Mouse (Mus musculus) MEL (cell line): ENCODE data around the gene Mcur1. TPM values are rescaled to one million over a fixed set of nuclear protein-coding genes. Genes with fewer than 3 reads are reported as not detected.
A peak's percentile ranks its signal among the peaks of the same experiment; 100 is the strongest.

Experiments
- DNase-seq: peaks from one replicate; pipeline ENCODE4 v3.0.0; 2011; ENCODE audit warnings: low read depth, low spot score
- H3K27ac ChIP-seq: 2 replicates; pipeline ENCODE4 v1.5.1; 2012; ENCODE audit warnings: low read depth, mild to moderate bottlenecking, control low read depth, low read length, moderate library complexity; ENCODE audit not compliant: control insufficient read depth
- H3K27me3 ChIP-seq, 2 experiments: fragments of 150-350 bp in 1 of 2; sonication (generic) in 1 of 2; 2 replicates each; pipeline ENCODE4 v1.6.1; 2012; ENCODE audit warnings: low read length in 2 of 2, mild to moderate bottlenecking in 2 of 2, improper control_type of control experiment in 1 of 2, moderate library complexity in 1 of 2; ENCODE audit not compliant: insufficient read depth in 2 of 2, control insufficient read depth in 1 of 2
- H3K36me3 ChIP-seq, 2 experiments: 2 replicates each; pipeline ENCODE4 v1.6.1; 2012 to 2014; ENCODE audit warnings: low read length in 2 of 2, improper control_type of control experiment in 1 of 2, inconsistent platforms in 1 of 2, mild to moderate bottlenecking in 1 of 2; ENCODE audit not compliant: insufficient read depth in 2 of 2, control insufficient read depth in 1 of 2
- H3K4me1 ChIP-seq, 2 experiments: fragments of 150-350 bp in 1 of 2; sonication (generic) in 1 of 2; 2 replicates each; pipeline ENCODE4 v1.6.1; 2012; ENCODE audit warnings: low read length in 2 of 2, improper control_type of control experiment in 1 of 2, mild to moderate bottlenecking in 1 of 2; ENCODE audit not compliant: insufficient read depth in 2 of 2, control insufficient read depth in 1 of 2
- H3K4me3 ChIP-seq, 2 experiments: fragments of 150-350 bp in 1 of 2; sonication (generic) in 1 of 2; 2 replicates each; pipeline ENCODE4 v1.5.1; 2012; ENCODE audit warnings: low read depth in 2 of 2, low read length in 2 of 2, mild to moderate bottlenecking in 2 of 2, moderate library complexity in 2 of 2, control low read depth in 1 of 2, improper control_type of control experiment in 1 of 2; ENCODE audit not compliant: control insufficient read depth in 1 of 2, insufficient read depth in 1 of 2
- H3K79me2 ChIP-seq: 2 replicates; pipeline ENCODE4 v1.6.1; 2012; ENCODE audit warnings: mild to moderate bottlenecking, low read length, moderate library complexity; ENCODE audit not compliant: control insufficient read depth, poor library complexity, insufficient read depth
- H3K9ac ChIP-seq: 2 replicates; pipeline ENCODE4 v1.6.1; 2012; ENCODE audit warnings: low read depth, mild to moderate bottlenecking, control low read depth, low read length, moderate library complexity; ENCODE audit not compliant: control insufficient read depth, poor library complexity, severe bottlenecking
- H3K9me3 ChIP-seq: fragments of 150-350 bp; sonication (generic); replicated peaks from 2 replicates; pipeline ENCODE4 v1.6.1; 2012; ENCODE audit warnings: mild to moderate bottlenecking, low read length, improper control_type of control experiment, moderate library complexity; ENCODE audit not compliant: insufficient read depth
- BHLHE40 ChIP-seq: IDR thresholded peaks from 2 replicates; pipeline ENCODE4 v1.6.1; 2012; ENCODE audit warnings: low read depth, mild to moderate bottlenecking, inconsistent platforms, low read length, improper control_type of control experiment, borderline replicate concordance
- CHD1 ChIP-seq: IDR thresholded peaks from 2 replicates; pipeline ENCODE4 v1.6.1; 2012; ENCODE audit warnings: low read depth, mild to moderate bottlenecking, inconsistent platforms, low read length, improper control_type of control experiment
- CTCF ChIP-seq, 3 experiments: IDR thresholded peaks in 2 of 3; conservative IDR thresholded peaks in 1 of 3; 2 replicates each; pipeline ENCODE4 v1.5.1; 2011 to 2012; ENCODE audit warnings: low read length in 3 of 3, low read depth in 2 of 3, mild to moderate bottlenecking in 2 of 3, improper control_type of control experiment in 1 of 3, inconsistent platforms in 1 of 3, mixed read lengths in 1 of 3, moderate library complexity in 1 of 3; ENCODE audit not compliant: control insufficient read depth in 1 of 3, insufficient read depth in 1 of 3, poor library complexity in 1 of 3, severe bottlenecking in 1 of 3
- E2F4 ChIP-seq: IDR thresholded peaks from 2 replicates; pipeline ENCODE4 v1.6.1; 2011; ENCODE audit warnings: low read depth, low read length, improper control_type of control experiment, borderline replicate concordance
- EP300 ChIP-seq, 2 experiments: IDR thresholded peaks; 2 replicates each; pipeline ENCODE4 v1.6.1; 2011; ENCODE audit warnings: improper control_type of control experiment in 2 of 2, low read length in 2 of 2, low read depth in 1 of 2, mild to moderate bottlenecking in 1 of 2
- GATA1 ChIP-seq: IDR thresholded peaks from 2 replicates; pipeline ENCODE4 v1.6.1; 2011; ENCODE audit warnings: low read depth, low read length, improper control_type of control experiment
- HCFC1 ChIP-seq: IDR thresholded peaks from 2 replicates; pipeline ENCODE4 v1.6.1; 2012; ENCODE audit warnings: low read depth, mild to moderate bottlenecking, inconsistent platforms, low read length, improper control_type of control experiment, moderate library complexity
- JUND ChIP-seq: IDR thresholded peaks from 2 replicates; pipeline ENCODE4 v1.6.1; 2011; ENCODE audit warnings: low read depth, mild to moderate bottlenecking, improper control_type of control experiment, low read length
- KAT2A ChIP-seq: conservative IDR thresholded peaks from 2 replicates; pipeline ENCODE4 v1.6.1; 2012; ENCODE audit warnings: low read depth, low read length, improper control_type of control experiment, inconsistent platforms
- MEF2A ChIP-seq: IDR thresholded peaks from 2 replicates; pipeline ENCODE4 v1.6.1; 2014; ENCODE audit warnings: low read depth, mild to moderate bottlenecking, inconsistent platforms, low read length, improper control_type of control experiment; ENCODE audit not compliant: poor library complexity, insufficient replicate concordance, severe bottlenecking; ENCODE audit errors: extremely low read depth
- MXI1 ChIP-seq: IDR thresholded peaks from 2 replicates; pipeline ENCODE4 v1.6.1; 2011; ENCODE audit warnings: mild to moderate bottlenecking, low read depth, low read length, improper control_type of control experiment
- NRF1 ChIP-seq: IDR thresholded peaks from 2 replicates; pipeline ENCODE4 v1.6.1; 2014; ENCODE audit warnings: low read depth, mild to moderate bottlenecking, inconsistent platforms, low read length, improper control_type of control experiment, moderate library complexity; ENCODE audit not compliant: poor library complexity, insufficient read depth, severe bottlenecking
- POLR2A ChIP-seq, 2 experiments: IDR thresholded peaks; 2 replicates each; pipeline ENCODE4 v1.6.1; 2011 to 2012; ENCODE audit warnings: low read length in 2 of 2, mild to moderate bottlenecking in 2 of 2, control low read depth in 1 of 2, improper control_type of control experiment in 1 of 2, low read depth in 1 of 2, moderate library complexity in 1 of 2; ENCODE audit not compliant: control insufficient read depth in 1 of 2, insufficient read depth in 1 of 2, poor library complexity in 1 of 2
- POLR2AphosphoS2 ChIP-seq: IDR thresholded peaks from 2 replicates; pipeline ENCODE4 v1.6.1; 2011; ENCODE audit warnings: low read length, improper control_type of control experiment
- POLR2AphosphoS5 ChIP-seq: IDR thresholded peaks from 2 replicates; pipeline ENCODE4 v1.6.1; 2012; ENCODE audit warnings: low read depth, borderline replicate concordance, mild to moderate bottlenecking, inconsistent platforms, low read length, moderate library complexity, mixed read lengths
- RAD21 ChIP-seq: IDR thresholded peaks from 2 replicates; pipeline ENCODE4 v1.6.1; 2011; ENCODE audit warnings: mild to moderate bottlenecking, low read depth, low read length, improper control_type of control experiment
- SIN3A ChIP-seq: IDR thresholded peaks from 2 replicates; pipeline ENCODE4 v1.6.1; 2012; ENCODE audit warnings: low read length, improper control_type of control experiment, inconsistent platforms
- TAL1 ChIP-seq: IDR thresholded peaks from 2 replicates; pipeline ENCODE4 v1.6.1; 2012; ENCODE audit warnings: mild to moderate bottlenecking, inconsistent platforms, low read length, moderate library complexity, mixed read lengths
- TBP ChIP-seq: IDR thresholded peaks from 2 replicates; pipeline ENCODE4 v1.8.0; 2011; ENCODE audit warnings: low read depth, low read length, improper control_type of control experiment
- TCF12 ChIP-seq: IDR thresholded peaks from 2 replicates; pipeline ENCODE4 v1.6.1; 2014; ENCODE audit warnings: low read depth, mild to moderate bottlenecking, inconsistent platforms, low read length, improper control_type of control experiment, moderate library complexity
- UBTF ChIP-seq: IDR thresholded peaks from 2 replicates; pipeline ENCODE4 v1.6.1; 2012; ENCODE audit warnings: low read depth, mild to moderate bottlenecking, inconsistent platforms, low read length, improper control_type of control experiment, moderate library complexity, borderline replicate concordance; ENCODE audit not compliant: insufficient read depth
- ZKSCAN1 ChIP-seq: IDR thresholded peaks from 2 replicates; pipeline ENCODE4 v1.6.1; 2012; ENCODE audit warnings: low read depth, mild to moderate bottlenecking, inconsistent platforms, low read length, improper control_type of control experiment, moderate library complexity
- ZNF384 ChIP-seq: IDR thresholded peaks from 2 replicates; pipeline ENCODE4 v1.6.1; 2012; ENCODE audit warnings: low read depth, mild to moderate bottlenecking, inconsistent platforms, low read length, improper control_type of control experiment
- polyA plus RNA-seq, 2 experiments: library from polyadenylated mRNA; stranded (reverse) in 1 of 2; unstranded in 1 of 2; fragments of >175 nt in 1 of 2; fragments of >200 nt in 1 of 2; gene quantifications; 2 replicates each; pipeline versions ENCODE4 v1.2.1 to v1.2.4; 2012; ENCODE audit warnings: low replicate concordance in 2 of 2, low read depth in 1 of 2; ENCODE audit not compliant: insufficient read length in 2 of 2, insufficient read depth in 1 of 2, missing spikeins in 1 of 2
- total RNA-seq: library from RNA; depleted of rRNA; stranded (reverse); fragments of 300-350 nt; gene quantifications from 2 replicates; pipeline ENCODE4 v1.2.3, GENCODE M21; 2012

Mcur1 gene
- total and polyA plus RNA-seq, 3 experiments: 8.4 to 19.7 TPM; not detected in 1

- no peak for TF ChIP-seq BHLHE40
- TF ChIP-seq ZKSCAN1: peak; percentile 87
- TF ChIP-seq HCFC1: 0 out of 2 replicates have a peak, but pooled peaks have one; percentile 21
- TF ChIP-seq MXI1: peak; percentile 38
Observed at GRCm38 (mm10) chr13:43560458-43561411, 744 bp upstream of the Mcur1 start (continued).

GRCm38 (mm10) chr13:43558959-43559358, 1.0 kb downstream of the Mcur1 start:
- H3K9ac ChIP-seq: peak overlapping the region; percentile 88
- H3K36me3 ChIP-seq: peaks cover 0 to 5% of the 10 kb centered on the region in 2 experiments; a peak in 2 of 4 replicates
- H3K4me3 ChIP-seq: peak overlapping the region; percentile 91 to 99
- TF ChIP-seq POLR2AphosphoS5 (no peak), GATA1 (peak; percentile 85), KAT2A (no peak), JUND (no peak), UBTF (no peak), RAD21 (no peak), TBP (no peak)
- TF ChIP-seq, all 39 proteins: peak for 1
- no peak for DNase-seq
- H3K27ac ChIP-seq: no peak overlapping the region
- peaks cover 8% of the 10 kb centered on the region; the same call in 1 of the 2 replicates for H3K79me2 ChIP-seq
- H3K4me1 ChIP-seq: peaks cover 0 to 4% of the 10 kb centered on the region in 2 experiments; a peak in 3 of 4 replicates
- H3K27me3 ChIP-seq: no peaks in the 10 kb centered on the region
- H3K9me3 ChIP-seq: no peaks in the 10 kb centered on the region

- no peak overlapping the region for H3K4me3 ChIP-seq
Observed at GRCm38 (mm10) chr13:43558357-43558756, 1.6 kb downstream of the Mcur1 start.

More at GRCm38 (mm10) chr13:43558357-43558756, 1.6 kb downstream of the Mcur1 start:
- Histone ChIP-seq H3K4me1 (peaks cover 0 to 4% of the 10 kb centered on the region in 2 experiments; a peak in 3 of 4 replicates), H3K27me3 (no peaks in the 10 kb centered on the region), H3K79me2 (peaks cover 8% of the 10 kb centered on the region; the same call in 1 of the 2 replicates), H3K36me3 (peaks cover 0 to 5% of the 10 kb centered on the region in 2 experiments; a peak in 2 of 4 replicates), H3K27ac (no peak overlapping the region), H3K9me3 (no peaks in the 10 kb centered on the region), H3K9ac (no peak overlapping the region)
- no peak for DNase-seq
- TF ChIP-seq MXI1 (no peak), TCF12 (no peak), ZKSCAN1 (no peak), RAD21 (no peak), SIN3A (no peak), NRF1 (no peak), TBP (no peak), CTCF (IDR thresholded peaks at IDR 0.05 in 2 of 3, conservative IDR thresholded peaks at IDR 0.05 in 1 of 3; ENCODE audit: control insufficient read depth in 1 of 3, insufficient read depth in 1 of 3, low read depth in 2 of 3, low read length in 3 of 3, poor library complexity in 1 of 3, severe bottlenecking in 1 of 3) (no peak), ZNF384 (no peak), JUND (no peak), KAT2A (no peak), BHLHE40 (no peak), POLR2A (IDR thresholded peaks at IDR 0.05; ENCODE audit: control insufficient read depth in 1 of 2, insufficient read depth in 1 of 2, low read depth in 1 of 2, low read length in 2 of 2, poor library complexity in 1 of 2) (no peak), CHD1 (no peak), TAL1 (no peak), POLR2AphosphoS2 (no peak), MEF2A (no peak), EP300 (IDR thresholded peaks at IDR 0.05; ENCODE audit: low read depth in 1 of 2, low read length in 2 of 2) (no peak), E2F4 (no peak)
